Mouse (Mus musculus) E14TG2a.4 (cell line): ENCODE measurements around the gene Flt1.

Experiments
- CTCF ChIP-seq: conservative IDR thresholded peaks from 2 replicates; pipeline ENCODE4 v1.5.1; 2014; ENCODE audit warnings: low read length
- POU5F1 ChIP-seq: IDR thresholded peaks from 2 replicates; pipeline ENCODE4 v1.6.1; 2014; ENCODE audit warnings: low read length, borderline replicate concordance

DNA sequence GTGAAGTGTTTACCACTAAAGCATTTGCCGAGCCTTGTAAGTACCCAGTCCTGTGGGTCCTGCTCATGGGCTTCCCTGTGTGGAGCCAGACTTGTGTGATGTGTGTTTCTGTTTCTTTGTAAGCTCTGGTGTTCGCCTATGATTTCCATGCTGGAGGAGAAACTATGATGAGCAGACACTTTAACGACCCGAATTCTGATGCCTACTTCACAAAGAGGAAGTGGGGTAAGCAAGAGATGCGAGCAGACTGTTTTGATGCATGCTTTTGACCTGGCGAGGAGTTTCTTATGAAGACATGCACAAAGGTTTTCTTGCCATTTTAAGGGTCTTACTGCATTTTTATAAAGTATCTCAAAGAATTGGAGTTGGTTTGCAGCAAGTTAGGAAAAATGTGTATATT, 198.8 kb downstream of the Flt1 start:
- TF ChIP-seq CTCF (no peak), POU5F1 (no peak)
